Mouse (Mus musculus) stomach, postnatal 0 days (tissue): ENCODE data around the gene Ghrl.

ENCODE experiments used
- CTCF ChIP-seq: IDR thresholded peaks from 2 replicates; pipeline ENCODE4 v1.5.1; 2016; ENCODE audit warnings: antibody characterized with exemption, low read depth, mild to moderate bottlenecking, moderate library complexity
- EP300 ChIP-seq: optimal IDR thresholded peaks from 2 replicates; pipeline ENCODE3; 2016; ENCODE audit warnings: antibody characterized with exemption

- TF ChIP-seq CTCF (no peak), EP300 (no peak)
Observed at GRCm38 (mm10) chr6:113714276-113714675, 5.4 kb downstream of the Ghrl start.
